Mouse (Mus musculus): ENCODE results near the gene Gaa.

The Gaa gene

GRCm38 (mm10) chr11:119306762-119307657, 39.3 kb downstream of the Gaa start:
- no peak for DNase-seq

DNA sequence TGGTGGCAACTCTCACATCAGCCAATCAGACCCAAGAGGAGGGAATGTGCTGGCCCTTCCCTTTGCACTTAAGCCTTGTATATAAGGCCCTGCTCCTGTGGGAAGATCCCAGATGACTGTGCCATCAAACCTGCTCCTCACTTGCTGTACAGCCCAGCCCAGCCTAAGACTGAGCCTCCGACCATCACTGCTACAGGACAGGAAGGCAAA, 39.9 kb downstream of the Gaa start, which contains the start of gene Card14:
Card14 (plus strand) TSS at position 111 of the 210 bp plus-strand sequence.
- DNase-seq, result no peak

GRCm38 (mm10) chr11:119307916-119308315, 40.2 kb downstream of the Gaa start:
- DNase-seq, result no peak

DNA sequence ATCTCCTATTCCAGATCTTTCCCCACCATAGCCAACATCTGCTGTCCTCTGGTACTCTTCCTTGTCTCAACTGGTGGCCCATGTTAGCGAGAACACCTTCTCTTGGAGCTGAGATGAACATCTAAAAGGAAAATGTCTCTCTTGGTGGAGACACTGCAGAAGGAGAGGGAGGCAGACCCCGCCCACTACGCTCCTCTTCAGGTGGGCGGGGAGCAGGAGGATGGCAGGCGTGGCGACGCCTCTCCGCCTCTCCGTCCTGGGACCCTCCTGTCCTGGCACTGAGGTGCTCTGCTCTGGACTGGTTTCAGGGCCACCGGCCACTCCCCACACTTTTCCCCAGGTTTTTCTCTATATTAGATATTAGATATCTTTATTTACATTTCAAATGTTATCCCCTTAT, 42.9 kb downstream of the Gaa start:
- no peak for DNase-seq

GRCm38 (mm10) chr11:119314252-119314936, 46.7 kb downstream of the Gaa start:
- DNase-seq, result no peak

DNA sequence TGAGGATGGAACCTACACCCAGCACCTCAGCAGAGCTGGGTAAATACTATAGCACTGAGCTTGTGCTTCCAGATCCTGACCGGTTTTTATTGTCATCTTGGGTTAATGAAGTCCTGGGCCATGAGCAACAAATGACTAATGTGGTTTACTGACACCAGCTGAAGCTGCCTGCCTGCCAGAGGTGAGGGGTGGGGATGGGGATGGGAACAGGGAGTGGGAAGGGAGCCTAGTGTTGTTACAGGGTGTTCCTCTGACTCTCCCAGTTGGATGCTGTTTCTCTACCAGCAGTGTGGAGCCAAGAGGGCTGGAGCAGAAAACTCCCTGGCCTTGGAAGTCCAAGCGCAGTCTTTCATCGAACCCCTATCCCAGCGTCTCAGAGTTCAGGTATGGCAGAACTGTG, 49.0 kb downstream of the Gaa start:
- no peak for DNase-seq

DNA sequence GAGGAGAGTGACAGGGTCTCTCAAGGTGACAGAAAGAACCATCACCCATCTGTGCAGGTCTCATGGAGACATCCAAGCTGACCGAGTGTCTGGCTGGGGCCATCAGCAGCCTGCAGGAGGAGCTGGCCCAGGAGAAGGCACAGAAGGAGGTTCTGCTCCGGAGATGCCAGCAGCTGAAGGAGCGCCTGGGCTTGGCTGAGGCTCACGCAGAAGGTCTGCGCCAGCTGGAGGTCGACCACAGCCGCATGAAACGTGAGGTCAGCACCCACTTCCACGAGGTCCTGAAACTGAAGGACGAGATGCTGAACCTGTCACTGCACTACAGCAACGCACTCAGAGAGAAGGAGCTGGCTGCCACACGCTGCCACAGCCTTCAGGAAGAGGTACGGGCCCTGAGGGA, 54.8 kb downstream of the Gaa start:
- no peak for DNase-seq

GRCm38 (mm10) chr11:119325068-119325467, 57.4 kb downstream of the Gaa start:
- DNase-seq, result no peak

GRCm38 (mm10) chr11:119330592-119330991, 62.9 kb downstream of the Gaa start:
- DNase-seq, result no peak

- no peak for DNase-seq
Measured at GRCm38 (mm10) chr11:119331970-119332369, 64.3 kb downstream of the Gaa start.

Data from cerebellum, adult 11 months (tissue).